Mouse (Mus musculus): ENCODE measurements around the gene Luc7l3. TPM values are rescaled to one million over a fixed set of nuclear protein-coding genes. Genes with fewer than 3 reads are reported as not detected.

The Luc7l3 gene
- polyA plus RNA-seq, 1 experiment from 2014 or later = 126 TPM

DNA sequence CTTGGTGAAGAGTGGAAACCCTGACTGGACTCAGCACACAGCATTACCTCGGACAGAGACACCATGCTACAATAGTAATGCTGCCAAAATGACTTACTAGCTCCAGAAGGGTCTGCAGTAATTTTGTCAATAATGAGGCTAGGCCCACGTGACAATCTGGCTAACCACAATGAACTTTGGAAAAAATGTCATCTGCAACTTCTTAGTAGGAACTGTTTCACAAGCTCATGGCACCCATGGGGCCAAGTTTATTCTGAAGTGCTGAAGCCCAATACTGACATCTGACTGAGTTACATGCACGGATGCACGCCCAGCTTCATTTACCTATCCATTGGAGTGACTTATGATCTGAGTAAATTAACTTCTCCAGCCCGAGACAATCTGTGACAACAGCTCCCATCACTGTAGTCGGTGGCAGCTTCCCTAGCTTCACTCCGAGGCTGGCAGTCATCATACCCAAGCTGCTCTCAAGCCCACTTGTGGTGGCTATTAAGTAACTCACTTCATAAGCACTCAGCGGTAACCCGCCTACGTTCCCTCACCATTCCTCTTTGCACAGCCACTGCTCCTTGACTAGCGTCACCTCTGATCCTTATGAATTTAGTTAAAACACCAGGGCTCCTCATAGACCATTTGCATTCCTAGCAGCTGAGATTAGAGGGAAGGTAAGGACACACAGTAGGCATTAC, 35.8 kb downstream of the Luc7l3 start:
- Histone ChIP-seq H3K36me3 (ENCODE audit: control insufficient read depth, insufficient read depth, low read length) (peaks cover 41% of the 10 kb centered on the region), H3K27ac (ENCODE audit: low read depth, low read length) (no peak overlapping the region), H3K9ac (replicated peaks; ENCODE audit: low read depth, low read length) (no peak overlapping the region), H3K27me3 (ENCODE audit: control insufficient read depth, insufficient read depth, low read length) (no peaks in the 10 kb centered on the region), H3K9me3 (ENCODE audit: control insufficient read depth, low read length) (no peaks in the 10 kb centered on the region), H3K4me2 (ENCODE audit: low read depth, low read length) (no peak overlapping the region), H3K4me1 (ENCODE audit: control insufficient read depth, insufficient read depth, low read length) (no peaks in the 10 kb centered on the region), H3K4me3 (ENCODE audit: low read depth, low read length) (no peak overlapping the region)
- ATAC-seq (ENCODE audit: low read depth) = 0 out of 2 replicates have a peak, but pooled peaks have one; percentile 14
- WGBS = 84% methylated on average over 11 of the region's 11 CpGs

DNA sequence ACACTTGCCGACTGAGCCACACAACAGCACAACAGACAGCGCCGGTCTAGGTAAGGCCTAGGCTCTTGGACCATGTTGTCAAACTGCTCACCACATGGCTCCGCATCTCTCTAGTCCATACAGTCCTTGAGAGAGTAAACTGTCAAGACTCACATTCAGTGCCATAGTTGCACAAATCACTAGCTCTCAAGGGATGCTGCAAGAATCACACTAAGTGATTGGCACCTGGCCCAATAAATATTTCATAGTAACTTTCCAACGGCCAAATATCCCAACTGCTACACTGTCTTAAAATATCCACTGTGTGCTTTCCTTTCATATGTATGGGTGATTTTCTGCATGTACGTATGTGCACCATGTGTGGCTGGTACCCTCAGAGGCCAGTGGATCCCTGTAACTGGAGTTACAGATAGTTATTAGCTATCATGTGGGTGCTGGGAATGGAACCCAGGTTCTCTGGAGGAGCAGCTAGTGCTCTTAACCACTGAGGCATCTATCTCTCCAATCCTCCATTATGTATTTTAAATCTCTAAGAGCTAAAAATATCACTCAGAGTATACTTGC, 38.2 kb downstream of the Luc7l3 start:
- Histone ChIP-seq H3K9ac (replicated peaks; ENCODE audit: low read depth, low read length) (no peak overlapping the region), H3K4me3 (ENCODE audit: low read depth, low read length) (no peak overlapping the region), H3K27me3 (ENCODE audit: control insufficient read depth, insufficient read depth, low read length) (no peaks in the 10 kb centered on the region), H3K36me3 (ENCODE audit: control insufficient read depth, insufficient read depth, low read length) (peaks cover 21% of the 10 kb centered on the region), H3K27ac (ENCODE audit: low read depth, low read length) (no peak overlapping the region), H3K4me2 (ENCODE audit: low read depth, low read length) (no peak overlapping the region), H3K4me1 (ENCODE audit: control insufficient read depth, insufficient read depth, low read length) (no peaks in the 10 kb centered on the region), H3K9me3 (ENCODE audit: control insufficient read depth, low read length) (no peaks in the 10 kb centered on the region)
- no peak for ATAC-seq (ENCODE audit: low read depth)
- WGBS = 92% methylated on average over 6 of the region's 6 CpGs

DNA sequence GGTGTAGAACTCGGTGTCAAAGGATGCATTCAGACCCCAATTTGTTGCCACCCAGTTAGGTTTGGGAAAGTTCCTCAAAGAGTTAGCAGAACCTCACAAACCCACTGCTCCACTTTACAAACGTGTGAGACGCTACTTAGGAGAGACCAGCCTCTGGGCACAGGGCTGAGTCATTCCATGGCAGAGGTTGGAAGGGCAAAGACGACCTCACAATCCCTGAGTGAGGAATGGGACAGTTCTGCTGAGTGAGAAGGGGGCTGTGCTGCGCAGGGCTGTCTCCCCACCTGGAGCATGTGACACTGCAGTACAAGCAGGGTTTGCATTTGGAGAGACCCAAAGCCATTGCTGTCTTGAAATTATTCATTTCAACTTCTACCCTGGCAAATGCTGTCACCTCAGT, 39.5 kb downstream of the Luc7l3 start:
- H3K4me2 ChIP-seq (ENCODE audit: low read depth, low read length) = no peak overlapping the region

DNA sequence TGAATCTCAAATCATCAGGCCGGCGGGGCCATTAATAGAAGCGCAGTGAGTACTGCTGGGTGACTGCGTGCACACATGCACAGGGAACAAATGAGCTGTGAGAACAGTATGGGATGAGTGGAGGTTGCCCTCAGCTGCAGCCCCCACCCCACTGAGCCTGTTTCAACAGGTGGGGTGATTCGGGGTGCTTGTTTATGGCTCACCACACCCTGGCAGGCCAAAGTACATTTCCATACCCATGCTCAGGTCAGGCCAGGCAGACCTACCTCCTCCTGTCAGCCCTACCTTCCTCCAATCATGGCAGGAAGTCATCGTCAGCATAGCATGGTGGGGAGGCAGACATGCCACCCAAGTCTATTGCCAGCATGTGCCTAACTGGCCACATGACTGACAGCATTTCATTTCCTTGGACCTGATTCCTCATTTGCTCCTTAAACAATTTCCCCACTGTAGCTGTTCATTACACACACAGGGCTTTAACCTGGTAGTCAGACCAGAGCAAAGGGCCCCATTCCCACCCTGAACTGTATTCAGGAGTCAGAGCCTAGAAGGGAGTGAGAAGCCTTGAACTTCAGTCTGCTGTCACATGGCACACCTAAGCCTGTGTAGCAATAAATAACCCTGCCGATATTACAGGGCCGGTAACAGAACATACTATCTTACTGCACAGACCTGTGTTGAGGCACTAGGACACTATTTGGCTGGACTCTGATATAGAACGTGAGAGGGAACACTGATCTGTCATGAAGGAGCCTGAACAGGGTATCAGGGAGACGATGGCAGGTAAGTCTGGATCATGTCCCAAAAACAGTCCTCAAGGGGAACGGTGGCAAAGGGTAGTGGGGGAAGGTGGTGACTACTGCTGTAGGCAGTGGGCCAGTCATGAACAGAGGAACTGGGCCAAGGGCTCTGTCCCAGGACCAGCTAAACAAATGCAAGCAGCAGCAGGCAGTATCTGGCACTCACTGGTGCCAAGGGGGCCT, 40.3 kb downstream of the Luc7l3 start, which contains the start of gene Gm21885:
Gene Gm21885 (plus strand): TSS at position 675 of the 983 bp plus-strand sequence.
- Histone ChIP-seq H3K9ac (replicated peaks; ENCODE audit: low read depth, low read length) (no peak within 1 kb of the TSS), H3K27ac (ENCODE audit: low read depth, low read length) (no peak within 1 kb of the TSS), H3K4me2 (ENCODE audit: low read depth, low read length) (no peak within 1 kb of the TSS), H3K36me3 (ENCODE audit: control insufficient read depth, insufficient read depth, low read length) (peaks cover 8% of the 10 kb centered on the region), H3K4me1 (ENCODE audit: control insufficient read depth, insufficient read depth, low read length) (peaks cover 4% of the 10 kb centered on the region), H3K27me3 (ENCODE audit: control insufficient read depth, insufficient read depth, low read length) (no peaks in the 10 kb centered on the region), H3K4me3 (ENCODE audit: low read depth, low read length) (no peak within 1 kb of the TSS), H3K9me3 (ENCODE audit: control insufficient read depth, low read length) (no peaks in the 10 kb centered on the region)
- ATAC-seq (ENCODE audit: low read depth) = no peak
- WGBS = 81% methylated on average over 11 of the region's 11 CpGs

More for the DNA sequence above, 39.5 kb downstream of the Luc7l3 start:
- Histone ChIP-seq H3K36me3 (ENCODE audit: control insufficient read depth, insufficient read depth, low read length) (peaks cover 9% of the 10 kb centered on the region), H3K9ac (replicated peaks; ENCODE audit: low read depth, low read length) (no peak overlapping the region), H3K27ac (ENCODE audit: low read depth, low read length) (no peak overlapping the region), H3K9me3 (ENCODE audit: control insufficient read depth, low read length) (no peaks in the 10 kb centered on the region), H3K4me1 (ENCODE audit: control insufficient read depth, insufficient read depth, low read length) (no peaks in the 10 kb centered on the region), H3K27me3 (ENCODE audit: control insufficient read depth, insufficient read depth, low read length) (no peaks in the 10 kb centered on the region), H3K4me3 (ENCODE audit: low read depth, low read length) (no peak overlapping the region)
- ATAC-seq (ENCODE audit: low read depth) = no peak
- 70% methylated on average over 5 of the region's 5 CpGs for WGBS

DNA sequence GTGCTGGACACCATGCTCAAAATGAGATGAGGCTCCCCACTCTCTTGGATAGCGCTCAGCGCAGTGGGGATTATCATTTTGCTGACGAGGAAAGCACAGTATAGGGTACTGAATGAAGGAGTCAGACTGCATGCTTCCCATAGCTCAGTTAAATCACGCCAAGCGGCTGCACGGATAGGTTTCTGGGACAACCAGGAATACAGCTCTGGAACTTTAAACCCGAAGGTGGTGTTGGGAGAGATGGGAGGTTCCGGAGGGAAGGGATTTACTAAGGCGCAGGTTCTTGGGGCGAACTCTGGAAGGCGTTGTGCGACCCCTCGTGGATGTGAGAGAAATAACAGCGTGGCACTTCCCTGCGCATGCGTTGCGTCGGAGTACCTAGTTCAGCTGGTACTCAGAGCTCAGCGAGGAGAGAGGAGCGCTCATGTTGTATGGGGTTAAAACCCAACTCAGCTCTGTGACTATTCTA, 44.9 kb downstream of the Luc7l3 start:
- Histone ChIP-seq H3K4me1 (ENCODE audit: control insufficient read depth, insufficient read depth, low read length) (peaks cover 5% of the 10 kb centered on the region), H3K9ac (replicated peaks; ENCODE audit: low read depth, low read length) (0 out of 2 replicates have a peak overlapping the region, but pooled peaks have one; percentile 37), H3K27ac (ENCODE audit: low read depth, low read length) (0 out of 2 replicates have a peak overlapping the region, but pooled peaks have one; percentile 16), H3K27me3 (ENCODE audit: control insufficient read depth, insufficient read depth, low read length) (no peaks in the 10 kb centered on the region), H3K4me3 (ENCODE audit: low read depth, low read length) (peak overlapping the region; percentile 24), H3K4me2 (ENCODE audit: low read depth, low read length) (peak overlapping the region; percentile 51), H3K9me3 (ENCODE audit: control insufficient read depth, low read length) (no peaks in the 10 kb centered on the region), H3K36me3 (ENCODE audit: control insufficient read depth, insufficient read depth, low read length) (no peaks in the 10 kb centered on the region)
- ATAC-seq (ENCODE audit: low read depth) = peak; percentile 90
- 8% methylated on average over 20 of the region's 20 CpGs for WGBS

DNA sequence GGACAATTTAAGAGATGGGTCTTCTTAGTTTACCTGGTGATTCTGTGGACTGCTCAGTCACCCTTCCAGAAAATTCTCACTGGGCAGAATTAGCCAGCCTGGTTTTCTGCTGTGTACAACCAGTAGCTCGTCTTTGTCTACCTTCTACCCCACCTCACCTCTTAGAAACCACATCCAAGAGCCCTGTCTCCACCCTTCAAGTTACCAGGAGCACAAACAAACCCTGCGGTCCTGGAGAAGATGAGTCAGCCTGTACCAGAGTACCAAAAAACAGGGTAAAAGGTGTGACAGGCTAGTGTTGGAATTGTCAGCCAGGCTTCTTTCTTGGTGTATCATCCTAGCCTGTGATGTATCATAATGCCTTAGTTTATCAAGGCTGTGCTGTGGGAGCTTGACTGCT, 46.1 kb downstream of the Luc7l3 start:
- no peaks in the 10 kb centered on the region for H3K9me3 ChIP-seq (ENCODE audit: control insufficient read depth, low read length)
- H3K27me3 ChIP-seq (ENCODE audit: control insufficient read depth, insufficient read depth, low read length) = no peaks in the 10 kb centered on the region
- no peak overlapping the region for H3K9ac ChIP-seq (replicated peaks; ENCODE audit: low read depth, low read length)
- 85% methylated on average over 2 of the region's 2 CpGs for WGBS
- H3K4me2 ChIP-seq (ENCODE audit: low read depth, low read length) = no peak overlapping the region
- H3K36me3 ChIP-seq (ENCODE audit: control insufficient read depth, insufficient read depth, low read length) = no peaks in the 10 kb centered on the region
- no peak for ATAC-seq (ENCODE audit: low read depth)
- H3K27ac ChIP-seq (ENCODE audit: low read depth, low read length) = no peak overlapping the region
- H3K4me3 ChIP-seq (ENCODE audit: low read depth, low read length) = no peak overlapping the region
- H3K4me1 ChIP-seq (ENCODE audit: control insufficient read depth, insufficient read depth, low read length) = peaks cover 5% of the 10 kb centered on the region

DNA sequence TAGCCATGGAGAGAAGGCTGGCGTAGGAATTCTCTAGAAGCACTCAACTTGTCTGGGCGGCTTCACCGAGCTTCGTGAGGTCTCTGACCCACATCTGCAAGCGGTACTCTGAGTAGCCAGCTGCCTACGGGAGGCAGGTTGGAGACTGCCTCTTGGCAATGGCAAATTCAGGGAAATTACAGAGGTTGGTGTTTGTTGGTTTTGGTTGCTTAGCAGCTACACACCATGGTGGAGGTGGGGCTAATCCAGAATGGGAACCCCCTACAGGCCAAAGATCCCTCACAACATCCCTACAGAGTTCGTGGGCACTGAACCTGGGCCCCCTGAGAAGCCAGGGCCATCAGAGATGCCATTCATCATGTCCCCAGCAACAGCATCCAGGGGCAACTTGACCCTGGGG, 46.6 kb downstream of the Luc7l3 start:
- H3K4me1 ChIP-seq (ENCODE audit: control insufficient read depth, insufficient read depth, low read length) = peaks cover 5% of the 10 kb centered on the region
- no peak overlapping the region for H3K27ac ChIP-seq (ENCODE audit: low read depth, low read length)
- H3K27me3 ChIP-seq (ENCODE audit: control insufficient read depth, insufficient read depth, low read length) = no peaks in the 10 kb centered on the region
- H3K9ac ChIP-seq (replicated peaks; ENCODE audit: low read depth, low read length) = no peak overlapping the region
- H3K9me3 ChIP-seq (ENCODE audit: control insufficient read depth, low read length) = no peaks in the 10 kb centered on the region
- WGBS = 84% methylated on average over 7 of the region's 7 CpGs
- no peak overlapping the region for H3K4me2 ChIP-seq (ENCODE audit: low read depth, low read length)
- no peaks in the 10 kb centered on the region for H3K36me3 ChIP-seq (ENCODE audit: control insufficient read depth, insufficient read depth, low read length)
- no peak for ATAC-seq (ENCODE audit: low read depth)
- no peak overlapping the region for H3K4me3 ChIP-seq (ENCODE audit: low read depth, low read length)

DNA sequence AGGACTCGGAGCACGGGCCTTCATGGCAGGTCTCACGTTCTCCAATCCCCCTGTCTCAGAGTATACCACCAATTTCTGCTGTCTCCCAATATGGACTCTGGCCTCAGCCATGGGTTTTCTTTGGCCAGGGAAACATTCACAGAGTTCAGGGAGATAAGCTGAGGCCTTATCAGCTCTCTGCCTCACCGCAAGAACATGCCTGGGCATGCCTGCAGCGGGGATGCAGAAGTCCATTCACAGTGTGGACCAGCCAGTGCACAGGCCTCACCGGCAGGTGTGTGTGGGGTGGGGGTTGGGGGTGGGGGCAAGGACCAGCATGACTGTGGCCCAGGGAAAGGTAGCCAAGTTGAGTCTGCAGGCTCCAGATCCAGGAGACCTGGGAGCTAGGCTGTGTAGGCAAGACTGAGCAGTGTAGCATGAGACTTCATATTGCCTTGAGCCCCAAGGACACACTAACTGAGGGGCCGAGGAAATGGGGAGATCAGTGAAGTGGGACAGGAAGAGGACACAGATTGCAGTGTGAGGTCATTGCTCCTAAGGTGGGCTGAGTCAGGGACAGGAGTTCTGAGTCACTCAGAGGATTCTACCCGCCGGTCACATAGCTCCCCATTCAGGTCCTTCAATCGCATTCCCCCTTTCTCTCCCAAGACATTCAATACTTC, 47.5 kb downstream of the Luc7l3 start:
- H3K27me3 ChIP-seq (ENCODE audit: control insufficient read depth, insufficient read depth, low read length) = no peaks in the 10 kb centered on the region
- H3K9me3 ChIP-seq (ENCODE audit: control insufficient read depth, low read length) = no peaks in the 10 kb centered on the region
- no peak overlapping the region for H3K4me2 ChIP-seq (ENCODE audit: low read depth, low read length)
- H3K9ac ChIP-seq (replicated peaks; ENCODE audit: low read depth, low read length) = no peak overlapping the region
- H3K27ac ChIP-seq (ENCODE audit: low read depth, low read length) = no peak overlapping the region
- H3K4me3 ChIP-seq (ENCODE audit: low read depth, low read length) = no peak overlapping the region
- no peak for ATAC-seq (ENCODE audit: low read depth)
- WGBS = 90% methylated on average over 10 of the region's 10 CpGs
- H3K36me3 ChIP-seq (ENCODE audit: control insufficient read depth, insufficient read depth, low read length) = no peaks in the 10 kb centered on the region
- H3K4me1 ChIP-seq (ENCODE audit: control insufficient read depth, insufficient read depth, low read length) = peaks cover 5% of the 10 kb centered on the region
